ENCODE assay signal across 28 mouse cellular contexts in genomic region chr2:26609261-26609661, GRCm38 (mm10). TPM values are rescaled to one million over a fixed set of nuclear protein-coding genes. Genes with fewer than 3 reads are reported as not detected.
A peak's percentile ranks its signal among the peaks of the same experiment; 100 is the strongest.
DNase-seq lines count a peak whose midpoint lies in the region; ATAC-seq lines count a peak whose summit lies in the region.
"Had no signal": no experiment of that assay in that cellular context is flagged by ENCODE, and none has a peak within 500 bp of the region (broad histone marks: within the 10 kb centered on the region; RNA-seq: fewer than 3 reads in every experiment).

No protein-coding gene starts in this region.

- peaks cover 33% of the 10 kb centered on the region for H3K27me3 ChIP-seq in forebrain, embryonic 12.5 days
- H3K27me3 ChIP-seq: stomach, embryonic 15.5 days had no signal

- no peaks in the 10 kb centered on the region for H3K9me3 ChIP-seq in forebrain, embryonic 12.5 days
- H3K9me3 ChIP-seq: forebrain, embryonic 10.5 days; midbrain, embryonic 13.5 days; neural tube, embryonic 13.5 days; stomach, embryonic 15.5 days had no signal

- no peak overlapping the region for H3K4me2 ChIP-seq in forebrain, embryonic 12.5 days
- H3K4me2 ChIP-seq: midbrain, embryonic 13.5 days; neural tube, embryonic 13.5 days; stomach, embryonic 15.5 days had no signal

- H3K36me3 ChIP-seq in forebrain, embryonic 12.5 days (replicated peaks): no peaks in the 10 kb centered on the region
- H3K36me3 ChIP-seq: forebrain, embryonic 10.5 days; midbrain, embryonic 13.5 days; neural tube, embryonic 13.5 days; stomach, embryonic 15.5 days had no signal

- H3K9ac ChIP-seq in forebrain, embryonic 12.5 days: no peak overlapping the region
- H3K9ac ChIP-seq: midbrain, embryonic 13.5 days; neural tube, embryonic 13.5 days; stomach, embryonic 15.5 days had no signal

- no peak overlapping the region for H3K4me3 ChIP-seq in forebrain, embryonic 12.5 days (replicated peaks)
- H3K4me3 ChIP-seq: forebrain, embryonic 10.5 days; midbrain, embryonic 13.5 days; neural tube, embryonic 13.5 days; stomach, embryonic 15.5 days had no signal

- intact Hi-C loops in heart, postnatal 25 days (cut with DNase I): no loop called here

- peak; percentile 63 for DNase-seq in adrenal gland, postnatal 14 days
- no peak for DNase-seq in adrenal gland, postnatal 36 days
- peak; percentile 63 for DNase-seq in heart, adult 8-10 months (ENCODE audit: low spot score)
- DNase-seq in heart, postnatal 25 days (ENCODE audit: low spot score): no peak
- peak; percentile 73 for DNase-seq in gastrocnemius, postnatal 25 days
- peak; percentile 79 for DNase-seq in skeletal muscle tissue, adult 2 months (ENCODE audit: low read depth, low spot score)
- DNase-seq in ovary, postnatal 10 days (ENCODE audit: low spot score): no peak
- DNase-seq: cerebellum, adult 11-12 months; cerebellum, postnatal 14 days; kidney, adult 11 months; thymus, adult 2 months had no signal

- no peak overlapping the region for H3K27ac ChIP-seq in forebrain, embryonic 12.5 days
- H3K27ac ChIP-seq: forebrain, embryonic 10.5 days; kidney, postnatal 0 days; midbrain, embryonic 13.5 days; neural tube, embryonic 13.5 days; stomach, embryonic 15.5 days had no signal

- H3K4me1 ChIP-seq in forebrain, embryonic 12.5 days: peaks cover 3% of the 10 kb centered on the region

- no peak for ATAC-seq in forebrain, embryonic 12.5 days (ENCODE audit: low FRiP score)
- ATAC-seq: hindbrain, embryonic 16.5 days; lung, postnatal 0 days; midbrain, embryonic 13.5 days had no signal

RNA-seq across cellular contexts. Expression of gene Agpat2, which starts 5.0 kb away (rescaled TPM):
- total RNA-seq in adrenal gland, postnatal 14 days (2021): 271 and 405 TPM in 2 replicates
- 100 to 1,000 TPM; 301 to 364 TPM for total RNA-seq in adrenal gland, postnatal 36 days (2021)
- total RNA-seq in heart, adult 8-10 months (2022): 10 to 100 TPM; 51.1 to 65.9 (median 60.8) TPM
- total RNA-seq in heart, postnatal 25 days (2021): 10 to 100 TPM; 49.7 to 51.6 TPM
- total RNA-seq in gastrocnemius, postnatal 25 days (2021): 10 to 100 TPM in 1 of 2 experiments, 1 to 10 TPM in 1; 3.0 to 14.6 TPM
- 5.4 and 6.7 TPM in 2 replicates for polyA plus RNA-seq in forebrain, embryonic 12.5 days (2016; fragmentation: Nextera tagmentation; extraction: Ambion mirVana)

RNA-seq across cellular contexts. Expression of gene Fam69b, which starts 19.0 kb away (rescaled TPM):
- total RNA-seq in adrenal gland, postnatal 14 days (2021): 10.0 and 12.3 TPM in 2 replicates
- total RNA-seq in adrenal gland, postnatal 36 days (2021): 1 to 10 TPM; 5.8 to 8.8 TPM
- 10 to 100 TPM; 15.0 to 26.6 (median 20.9) TPM for total RNA-seq in heart, adult 8-10 months (2022)
- 10 to 100 TPM; 26.9 to 28.9 TPM for total RNA-seq in heart, postnatal 25 days (2021)
- total RNA-seq in gastrocnemius, postnatal 25 days (2021): 1 to 10 TPM; 1.3 to 2.5 TPM
- polyA plus RNA-seq in forebrain, embryonic 12.5 days (2016; fragmentation: Nextera tagmentation; extraction: Ambion mirVana): 67.1 and 67.2 TPM in 2 replicates

RNA-seq across cellular contexts. Expression of gene Gm20532, which starts 22.8 kb away (rescaled TPM):
- not detected in 2 replicates for total RNA-seq in adrenal gland, postnatal 14 days (2021)
- not detected for total RNA-seq in adrenal gland, postnatal 36 days (2021)
- total RNA-seq in heart, adult 8-10 months (2022): not detected
- not detected for total RNA-seq in heart, postnatal 25 days (2021)
- not detected for total RNA-seq in gastrocnemius, postnatal 25 days (2021)
- polyA plus RNA-seq in forebrain, embryonic 12.5 days (2016; fragmentation: Nextera tagmentation; extraction: Ambion mirVana): not detected in 2 replicates
- total RNA-seq: CH12.LX; gastrocnemius, adult 8-10 months; heart, postnatal 36 days; layer of hippocampus, adult 18-20 months; left cerebral cortex, postnatal 25 days had no signal
- polyA plus RNA-seq: forebrain, embryonic 10.5 days; hindbrain, embryonic 16.5 days; kidney, postnatal 0 days; limb, embryonic 14.5 days; liver, embryonic 16.5 days; lung, postnatal 0 days; midbrain, embryonic 13.5 days; neural tube, embryonic 13.5 days; spleen, adult 2 months; stomach, embryonic 15.5 days; thymus, adult 2 months; urinary bladder, adult 2 months had no signal

RNA-seq across cellular contexts. Expression of gene Egfl7, which starts 29.4 kb away (rescaled TPM):
- 217 and 247 TPM in 2 replicates for total RNA-seq in adrenal gland, postnatal 14 days (2021)
- total RNA-seq in adrenal gland, postnatal 36 days (2021): 100 to 1,000 TPM in 1 of 2 experiments, 10 to 100 TPM in 1; 86.2 to 127 TPM
- 100 to 1,000 TPM; 122 to 172 (median 148) TPM for total RNA-seq in heart, adult 8-10 months (2022)
- 100 to 1,000 TPM; 149 to 179 TPM for total RNA-seq in heart, postnatal 25 days (2021)
- total RNA-seq in gastrocnemius, postnatal 25 days (2021): 10 to 100 TPM; 42.3 to 67.2 TPM
- 47.9 and 54.9 TPM in 2 replicates for polyA plus RNA-seq in forebrain, embryonic 12.5 days (2016; fragmentation: Nextera tagmentation; extraction: Ambion mirVana)

Comparison
In these comparisons a context has a peak if more than half of its experiments do, and no peak if none do; other contexts are left out.
1. DNase-seq: peak in adrenal gland, postnatal 14 days (single experiment), heart, adult 8-10 months (single experiment), gastrocnemius, postnatal 25 days (single experiment) and skeletal muscle tissue, adult 2 months (single experiment); none in adrenal gland, postnatal 36 days (0 of 2), heart, postnatal 25 days (single experiment) and ovary, postnatal 10 days (single experiment).